Mouse (Mus musculus): Measurements from ENCODE around the gene Adrb1. TPM values are rescaled to one million over a fixed set of nuclear protein-coding genes. Genes with fewer than 3 reads are reported as not detected.

Gene Adrb1
- polyA plus RNA-seq, 1 experiment from 2014 or later, result 1.5 TPM

- no peak overlapping the region for H3K4me2 ChIP-seq
- H3K27me3 ChIP-seq, result no peaks in the 10 kb centered on the region
- no peak overlapping the region for H3K27ac ChIP-seq
- 26% methylated on average over 8 of the region's 8 CpGs for WGBS
- H3K4me3 ChIP-seq, result no peak overlapping the region
- H3K4me1 ChIP-seq, result peaks cover 29% of the 10 kb centered on the region; the same call in 1 of the 2 replicates
- no peaks in the 10 kb centered on the region for H3K9me3 ChIP-seq
- no peak for ATAC-seq (ENCODE audit: borderline replicate concordance, extremely low read depth, low FRiP score, low TSS enrichment)
- H3K9ac ChIP-seq, result no peak overlapping the region
- no peaks in the 10 kb centered on the region for H3K36me3 ChIP-seq
Observed at GRCm38 (mm10) chr19:56705026-56705675, 16.8 kb upstream of the Adrb1 start.

GRCm38 (mm10) chr19:56708794-56709193, 13.2 kb upstream of the Adrb1 start:
- H3K4me1 ChIP-seq, result peaks cover 27% of the 10 kb centered on the region; the same call in 1 of the 2 replicates
- no peaks in the 10 kb centered on the region for H3K27me3 ChIP-seq
- H3K9me3 ChIP-seq, result no peaks in the 10 kb centered on the region
- no peak overlapping the region for H3K4me2 ChIP-seq
- no peak overlapping the region for H3K9ac ChIP-seq
- H3K27ac ChIP-seq, result no peak overlapping the region
- ATAC-seq (ENCODE audit: borderline replicate concordance, extremely low read depth, low FRiP score, low TSS enrichment), result no peak
- H3K4me3 ChIP-seq, result no peak overlapping the region
- H3K36me3 ChIP-seq, result no peaks in the 10 kb centered on the region
- WGBS, result 62% methylated on average over 2 of the region's 2 CpGs

- Histone ChIP-seq H3K36me3 (no peaks in the 10 kb centered on the region), H3K27me3 (no peaks in the 10 kb centered on the region), H3K27ac (no peak overlapping the region), H3K4me2 (no peak overlapping the region), H3K9me3 (no peaks in the 10 kb centered on the region), H3K4me1 (peaks cover 20% of the 10 kb centered on the region; the same call in 1 of the 2 replicates), H3K4me3 (no peak overlapping the region), H3K9ac (no peak overlapping the region)
- no peak for ATAC-seq (ENCODE audit: borderline replicate concordance, extremely low read depth, low FRiP score, low TSS enrichment)
- 55% methylated on average over 17 of the region's 17 CpGs for WGBS
Observed at GRCm38 (mm10) chr19:56710131-56710905, 11.7 kb upstream of the Adrb1 start.

GRCm38 (mm10) chr19:56713613-56714012, 8.4 kb upstream of the Adrb1 start:
- Histone ChIP-seq H3K36me3 (no peaks in the 10 kb centered on the region), H3K27me3 (peaks cover 8% of the 10 kb centered on the region; the same call in 1 of the 2 replicates), H3K27ac (no peak overlapping the region), H3K9ac (no peak overlapping the region), H3K9me3 (no peaks in the 10 kb centered on the region), H3K4me1 (peaks cover 14% of the 10 kb centered on the region; the same call in 1 of the 2 replicates), H3K4me2 (no peak overlapping the region), H3K4me3 (no peak overlapping the region)
- 86% methylated on average over 5 of the region's 5 CpGs for WGBS
- no peak for ATAC-seq (ENCODE audit: borderline replicate concordance, extremely low read depth, low FRiP score, low TSS enrichment)

- Histone ChIP-seq H3K9ac (no peak overlapping the region), H3K9me3 (no peaks in the 10 kb centered on the region), H3K4me2 (no peak overlapping the region), H3K4me1 (peaks cover 11% of the 10 kb centered on the region; the same call in 1 of the 2 replicates), H3K4me3 (no peak overlapping the region), H3K36me3 (no peaks in the 10 kb centered on the region), H3K27ac (no peak overlapping the region), H3K27me3 (peaks cover 18% of the 10 kb centered on the region; the same call in 1 of the 2 replicates)
- no peak for ATAC-seq (ENCODE audit: borderline replicate concordance, extremely low read depth, low FRiP score, low TSS enrichment)
- 46% methylated on average over 4 of the region's 4 CpGs for WGBS
Observed at GRCm38 (mm10) chr19:56714661-56715170, 7.3 kb upstream of the Adrb1 start.

GRCm38 (mm10) chr19:56718046-56718445, 4.0 kb upstream of the Adrb1 start:
- Histone ChIP-seq H3K27ac (no peak overlapping the region), H3K27me3 (peaks cover 47% of the 10 kb centered on the region), H3K4me1 (peaks cover 21% of the 10 kb centered on the region), H3K36me3 (no peaks in the 10 kb centered on the region), H3K9me3 (no peaks in the 10 kb centered on the region), H3K4me2 (no peak overlapping the region), H3K9ac (no peak overlapping the region), H3K4me3 (no peak overlapping the region)
- ATAC-seq (ENCODE audit: borderline replicate concordance, extremely low read depth, low FRiP score, low TSS enrichment), result no peak
- WGBS, result 60% methylated on average over 8 of the region's 8 CpGs

GRCm38 (mm10) chr19:56720882-56721281, 1.1 kb upstream of the Adrb1 start:
- H3K27ac ChIP-seq, result no peak overlapping the region
- no peaks in the 10 kb centered on the region for H3K9me3 ChIP-seq
- peak overlapping the region; percentile 59 for H3K4me3 ChIP-seq
- peaks cover 63% of the 10 kb centered on the region for H3K27me3 ChIP-seq
- peaks cover 35% of the 10 kb centered on the region for H3K4me1 ChIP-seq
- ATAC-seq (ENCODE audit: borderline replicate concordance, extremely low read depth, low FRiP score, low TSS enrichment), result no peak
- 27% methylated on average over 13 of the region's 13 CpGs for WGBS
- H3K9ac ChIP-seq, result no peak overlapping the region
- H3K36me3 ChIP-seq, result no peaks in the 10 kb centered on the region
- H3K4me2 ChIP-seq, result peak overlapping the region; percentile 98

- ATAC-seq (ENCODE audit: borderline replicate concordance, extremely low read depth, low FRiP score, low TSS enrichment), result peak; percentile 33
- H3K4me2 ChIP-seq, result peak overlapping the region; percentile 98
- peaks cover 45% of the 10 kb centered on the region for H3K4me1 ChIP-seq
- peak overlapping the region; percentile 59 for H3K4me3 ChIP-seq
- no peak overlapping the region for H3K27ac ChIP-seq
- peaks cover 67% of the 10 kb centered on the region for H3K27me3 ChIP-seq
- H3K9ac ChIP-seq, result peak overlapping the region; percentile 50
- H3K36me3 ChIP-seq, result no peaks in the 10 kb centered on the region
- no peaks in the 10 kb centered on the region for H3K9me3 ChIP-seq
- WGBS, result 1% methylated on average over 37 of the region's 48 CpGs
Observed at GRCm38 (mm10) chr19:56722291-56722707, 300 bp downstream of the Adrb1 start.

GRCm38 (mm10) chr19:56722711-56723330, 822 bp downstream of the Adrb1 start:
- no peak overlapping the region for H3K27ac ChIP-seq
- H3K36me3 ChIP-seq, result no peaks in the 10 kb centered on the region
- peaks cover 49% of the 10 kb centered on the region for H3K4me1 ChIP-seq
- peak overlapping the region; percentile 59 for H3K4me3 ChIP-seq
- peaks cover 66% of the 10 kb centered on the region for H3K27me3 ChIP-seq
- 2% methylated on average over 69 of the region's 69 CpGs for WGBS
- ATAC-seq (ENCODE audit: borderline replicate concordance, extremely low read depth, low FRiP score, low TSS enrichment), result 0 out of 2 replicates have a peak, but pooled peaks have one; percentile 4
- H3K9ac ChIP-seq, result peak overlapping the region; percentile 50
- peak overlapping the region; percentile 98 for H3K4me2 ChIP-seq
- H3K9me3 ChIP-seq, result no peaks in the 10 kb centered on the region

- no peaks in the 10 kb centered on the region for H3K9me3 ChIP-seq
- peaks cover 50% of the 10 kb centered on the region for H3K4me1 ChIP-seq
- H3K4me3 ChIP-seq, result peak overlapping the region; percentile 59
- H3K36me3 ChIP-seq, result no peaks in the 10 kb centered on the region
- H3K4me2 ChIP-seq, result peak overlapping the region; percentile 98
- peak overlapping the region; percentile 44 for H3K9ac ChIP-seq
- H3K27ac ChIP-seq, result no peak overlapping the region
- ATAC-seq (ENCODE audit: borderline replicate concordance, extremely low read depth, low FRiP score, low TSS enrichment), result peak; percentile 23
- under 1% methylated on average over 71 of the region's 71 CpGs for WGBS
- H3K27me3 ChIP-seq, result peaks cover 60% of the 10 kb centered on the region
Observed at GRCm38 (mm10) chr19:56723331-56724125, 1.5 kb downstream of the Adrb1 start.

GRCm38 (mm10) chr19:56724126-56724597, 2.2 kb downstream of the Adrb1 start:
- 4% methylated on average over 12 of the region's 13 CpGs for WGBS
- peak overlapping the region; percentile 98 for H3K4me2 ChIP-seq
- ATAC-seq (ENCODE audit: borderline replicate concordance, extremely low read depth, low FRiP score, low TSS enrichment), result no peak
- H3K9ac ChIP-seq, result no peak overlapping the region
- H3K4me1 ChIP-seq, result peaks cover 50% of the 10 kb centered on the region
- no peaks in the 10 kb centered on the region for H3K9me3 ChIP-seq
- H3K4me3 ChIP-seq, result peak overlapping the region; percentile 59
- peaks cover 55% of the 10 kb centered on the region for H3K27me3 ChIP-seq
- H3K27ac ChIP-seq, result no peak overlapping the region
- no peaks in the 10 kb centered on the region for H3K36me3 ChIP-seq
